Mouse (Mus musculus): ENCODE data around the gene Glod4.
A peak's percentile ranks its signal among the peaks of the same experiment; 100 is the strongest.
"Not testable (repeated sequence)": the region's sequence is repeated elsewhere in the genome, so short reads cannot be mapped to it uniquely, and the experiment has no call there.

The Glod4 gene

GRCm38 (mm10) chr11:76258511-76258910 lies 15.0 kb upstream of the Glod4 start:
- DNase-seq (ENCODE audit: extremely low spot score, low read depth, low spot score) = no peak

- DNase-seq (ENCODE audit: extremely low spot score, low read depth, low spot score) = no peak
These were observed 13.9 kb upstream of the Glod4 start for GRCm38 (mm10) chr11:76257386-76257785.

GRCm38 (mm10) chr11:76256129-76256528 lies 12.6 kb upstream of the Glod4 start:
- peak; percentile 67 for DNase-seq (ENCODE audit: extremely low spot score, low read depth, low spot score)

DNA sequence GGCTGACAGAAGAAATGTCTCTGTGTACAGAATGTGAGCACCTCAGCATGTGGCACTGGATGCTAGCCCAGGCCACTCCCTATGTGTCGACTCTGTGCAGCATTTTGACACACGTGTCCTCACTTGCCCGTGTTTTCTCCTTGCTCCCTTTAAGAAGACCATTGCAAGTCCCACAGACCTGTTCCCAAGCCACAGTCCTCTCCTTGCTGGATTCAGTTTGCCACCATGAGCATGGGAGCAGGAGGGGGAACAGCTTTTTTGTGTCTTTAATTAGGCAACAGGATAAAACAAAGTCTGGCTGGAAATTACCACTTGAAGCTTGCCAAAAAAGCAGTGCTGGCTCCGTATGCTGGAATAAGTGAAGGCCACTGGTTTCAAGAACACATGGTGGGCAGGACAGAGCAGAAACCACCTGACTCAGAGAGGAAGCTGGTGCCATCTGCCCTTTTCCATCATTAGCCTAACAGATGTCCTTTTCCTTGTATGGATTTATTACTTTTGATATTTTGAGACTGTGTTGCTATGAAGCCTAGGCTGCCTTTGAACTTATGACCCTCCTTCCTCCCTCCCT lies 12.0 kb upstream of the Glod4 start:
- DNase-seq (ENCODE audit: extremely low spot score, low read depth, low spot score) = no peak

GRCm38 (mm10) chr11:76253918-76254264 lies 10.4 kb upstream of the Glod4 start:
- DNase-seq (ENCODE audit: extremely low spot score, low read depth, low spot score) = no peak

GRCm38 (mm10) chr11:76253145-76253917 lies 9.8 kb upstream of the Glod4 start:
- DNase-seq (ENCODE audit: extremely low spot score, low read depth, low spot score) = peak; percentile 62

- DNase-seq (ENCODE audit: extremely low spot score, low read depth, low spot score) = no peak
These were observed 8.5 kb upstream of the Glod4 start for GRCm38 (mm10) chr11:76252036-76252435.

GRCm38 (mm10) chr11:76247239-76247638 lies 3.7 kb upstream of the Glod4 start:
- DNase-seq (ENCODE audit: extremely low spot score, low read depth, low spot score) = no peak

DNA sequence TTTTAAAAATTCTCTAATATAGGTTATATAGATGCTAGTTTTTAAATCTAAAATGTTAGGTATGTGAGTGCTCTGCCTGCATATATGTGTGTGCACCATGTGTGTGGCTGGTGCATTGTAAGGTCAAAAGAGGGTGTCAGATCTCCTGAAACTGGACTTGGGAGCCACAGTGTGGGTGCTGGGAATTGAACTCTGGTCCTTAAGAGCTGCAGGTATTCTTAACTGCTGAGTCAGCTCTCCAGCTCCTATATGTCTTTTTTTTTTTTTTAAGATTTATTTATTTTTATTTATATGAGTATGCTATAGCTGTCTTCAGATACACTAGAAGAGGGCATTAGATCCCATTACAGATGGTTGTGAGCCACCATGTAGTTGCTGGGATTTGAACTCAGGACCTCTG lies 2.9 kb upstream of the Glod4 start:
- DNase-seq (ENCODE audit: extremely low spot score, low read depth, low spot score) = no peak

DNA sequence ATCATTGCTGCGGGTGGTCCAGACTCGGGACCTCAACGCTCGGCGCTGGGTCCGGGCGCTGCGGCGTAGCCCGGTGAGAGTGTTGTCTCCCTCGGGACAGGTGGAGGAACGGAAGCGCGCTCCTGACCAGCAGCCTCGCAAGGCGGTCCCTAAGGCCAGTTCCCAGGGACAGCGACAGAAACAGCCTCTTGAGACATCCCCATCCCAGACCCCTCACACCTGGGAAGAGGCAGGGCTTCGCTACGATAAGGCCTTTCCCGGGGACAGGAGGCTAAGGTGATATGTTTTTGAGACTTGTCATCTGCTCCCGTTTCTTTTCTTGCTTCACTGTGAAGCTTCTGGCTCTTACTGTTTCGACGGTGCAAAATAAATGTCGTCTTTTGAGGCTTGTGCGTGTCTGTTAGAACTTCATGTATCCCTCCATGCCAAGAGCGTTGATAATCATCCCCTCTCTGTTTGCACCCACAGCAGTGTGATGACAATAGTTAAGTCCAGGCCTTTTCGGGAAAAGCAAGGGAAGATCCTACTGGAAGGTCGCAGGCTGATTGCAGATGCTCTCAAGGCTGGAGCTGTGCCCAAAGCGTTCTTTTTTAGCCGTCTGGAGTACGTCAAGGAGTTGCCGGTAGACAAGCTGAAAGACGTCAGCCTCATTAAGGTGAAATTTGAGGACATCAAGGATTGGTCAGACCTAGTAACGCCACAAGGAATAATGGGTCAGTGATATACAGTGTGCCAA lies 454 bp upstream of the Glod4 start:
- no peak for DNase-seq (ENCODE audit: extremely low spot score, low read depth, low spot score)

GRCm38 (mm10) chr11:76239750-76240149 lies 3.8 kb downstream of the Glod4 start:
- DNase-seq (ENCODE audit: extremely low spot score, low read depth, low spot score) = no peak

DNA sequence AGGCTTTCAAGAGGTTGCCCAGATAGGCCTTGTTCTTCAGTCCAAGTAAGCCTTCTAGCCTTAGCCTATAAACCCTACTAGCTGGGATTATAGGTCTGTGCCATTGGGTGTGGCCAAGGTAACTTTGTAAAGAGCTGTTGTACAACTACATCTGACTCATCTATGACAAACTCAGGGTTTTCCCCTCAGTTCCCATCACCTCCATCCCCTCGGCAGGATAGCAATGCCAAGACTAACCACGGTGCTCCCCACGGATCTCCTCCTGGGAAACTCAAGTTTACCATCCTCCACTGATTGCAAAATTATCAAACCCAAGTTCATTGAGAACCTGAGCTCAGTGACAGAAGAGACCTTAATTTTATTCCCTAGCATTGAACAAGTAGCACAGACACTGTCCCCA lies 7.4 kb downstream of the Glod4 start:
- DNase-seq (ENCODE audit: extremely low spot score, low read depth, low spot score) = no peak

GRCm38 (mm10) chr11:76225051-76225450 lies 18.5 kb downstream of the Glod4 start:
- no peak for DNase-seq (ENCODE audit: extremely low spot score, low read depth, low spot score)

- no peak for DNase-seq (ENCODE audit: extremely low spot score, low read depth, low spot score)
These were observed 18.9 kb downstream of the Glod4 start for GRCm38 (mm10) chr11:76224631-76225030.

GRCm38 (mm10) chr11:76217390-76217800 lies 26.1 kb downstream of the Glod4 start, which contains the start of the genes Dbil5 and Gemin4:
Dbil5 (plus strand) TSS chr11:76217608.
Gemin4 (minus strand) TSS chr11:76217664.
- peak; percentile 95 for DNase-seq (ENCODE audit: extremely low spot score, low read depth, low spot score)

DNA sequence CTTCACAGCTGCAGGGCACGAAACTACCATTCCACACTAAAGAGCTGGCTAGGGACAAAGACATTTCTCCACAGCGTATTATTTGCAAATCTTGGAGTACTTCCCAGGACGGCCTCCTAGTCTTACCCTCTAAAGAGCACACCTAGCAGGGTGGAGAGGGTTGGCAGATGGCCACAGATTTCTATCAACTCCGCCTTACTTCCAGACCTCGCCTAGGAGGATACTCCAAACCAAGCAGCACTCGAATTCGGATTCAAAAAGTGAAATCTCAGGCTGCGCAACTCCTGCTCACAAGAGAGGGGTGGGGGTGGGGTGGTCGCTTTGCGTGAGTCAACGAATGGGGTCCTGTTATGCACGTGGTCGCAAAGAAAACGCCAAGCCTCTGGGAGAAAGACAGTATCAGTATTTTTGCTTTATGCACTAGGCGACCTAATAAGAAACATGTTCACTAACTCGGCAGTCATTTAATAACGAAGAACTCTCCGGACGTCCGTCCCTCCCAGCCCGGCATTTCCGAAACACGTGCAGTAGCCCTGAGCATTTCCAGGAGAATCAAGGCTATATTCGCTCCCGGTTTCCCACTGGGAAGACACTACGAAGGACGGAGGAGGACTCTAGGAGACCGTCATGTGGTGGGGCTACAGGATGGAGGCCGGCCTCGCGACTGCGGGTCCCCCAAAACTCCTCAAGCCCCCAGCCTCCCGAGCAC lies 26.7 kb downstream of the Glod4 start:
- no peak for DNase-seq (ENCODE audit: extremely low spot score, low read depth, low spot score)

DNA sequence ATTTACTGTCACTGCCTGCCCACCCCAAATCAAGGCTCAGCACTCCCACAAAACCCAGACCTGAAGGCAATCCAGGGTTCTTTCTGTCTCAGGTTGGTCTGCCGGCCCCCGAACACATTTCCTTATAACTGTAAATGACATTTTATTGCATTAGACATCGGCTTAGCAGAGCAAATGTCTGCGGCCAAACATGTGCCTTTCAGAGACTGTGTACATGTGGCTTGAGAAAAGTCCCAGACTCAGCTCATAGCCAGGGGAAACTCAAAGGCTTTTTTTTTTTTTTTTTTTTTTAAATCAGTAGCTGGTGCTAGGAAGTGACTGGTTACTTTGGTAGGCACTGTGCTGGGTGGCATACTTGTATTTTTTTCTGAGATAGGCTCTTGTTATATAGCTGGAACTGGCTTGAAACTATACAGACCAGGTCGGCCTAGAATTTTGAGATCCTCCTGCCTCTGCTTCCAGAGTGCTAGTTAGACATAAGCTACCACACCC lies 27.4 kb downstream of the Glod4 start:
- no peak for DNase-seq (ENCODE audit: extremely low spot score, low read depth, low spot score)

GRCm38 (mm10) chr11:76215011-76215410 lies 28.5 kb downstream of the Glod4 start:
- no peak for DNase-seq (ENCODE audit: extremely low spot score, low read depth, low spot score)

GRCm38 (mm10) chr11:76213841-76214240 lies 29.7 kb downstream of the Glod4 start:
- DNase-seq (ENCODE audit: extremely low spot score, low read depth, low spot score) = no peak

- DNase-seq (ENCODE audit: extremely low spot score, low read depth, low spot score) = not testable (repeated sequence)
These were observed 31.9 kb downstream of the Glod4 start for GRCm38 (mm10) chr11:76211595-76211994.

All from hindlimb bud, embryonic 11.5 days (tissue).